Mouse (Mus musculus) liver, postnatal 0 days (tissue): ENCODE data around the gene Fam20b. TPM values are rescaled to one million over a fixed set of nuclear protein-coding genes. Genes with fewer than 3 reads are reported as not detected.
"Not testable (repeated sequence)": the region's sequence is repeated elsewhere in the genome, so short reads cannot be mapped to it uniquely, and the experiment has no call there.

ENCODE experiments used
- ATAC-seq: fragments of 200-750 bp; cut with Nextera tagmentation; 2 replicates; pipeline ENCODE4 v1.8.0; 2017; ENCODE audit warnings: mild to moderate bottlenecking, moderate library complexity
- DNase-seq: peaks from one replicate; pipeline ENCODE4 v3.0.0-alpha.2; 2016
- H3K27ac ChIP-seq: fragments of 300-500 bp; sonication (generic); 2 replicates; pipeline ENCODE4 v1.5.1; 2014; ENCODE audit warnings: antibody characterized with exemption, moderate library complexity, mild to moderate bottlenecking, low read depth
- H3K27me3 ChIP-seq: fragments of 300-500 bp; sonication (generic); 2 replicates; pipeline ENCODE4 v1.6.1; 2014; ENCODE audit warnings: low read length, control low read depth, mixed read lengths; ENCODE audit not compliant: insufficient read depth
- H3K36me3 ChIP-seq: fragments of 300-500 bp; sonication (generic); replicated peaks from 2 replicates; pipeline ENCODE4 v1.6.1; 2014; ENCODE audit warnings: mild to moderate bottlenecking, control low read depth, low read length, moderate library complexity, mixed read lengths; ENCODE audit not compliant: insufficient read depth
- H3K4me1 ChIP-seq: fragments of 300-500 bp; sonication (generic); 2 replicates; pipeline ENCODE4 v1.6.1; 2014; ENCODE audit warnings: antibody characterized with exemption, mild to moderate bottlenecking, control low read depth; ENCODE audit not compliant: insufficient read depth
- H3K4me2 ChIP-seq: fragments of 300-500 bp; sonication (generic); 2 replicates; pipeline ENCODE4 v1.6.1; 2014; ENCODE audit warnings: low read depth, mild to moderate bottlenecking, low read length, moderate library complexity, mixed read lengths
- H3K4me3 ChIP-seq: fragments of 300-500 bp; sonication (generic); 2 replicates; pipeline ENCODE4 v1.5.1; 2014; ENCODE audit warnings: low read depth, low read length
- H3K9ac ChIP-seq: fragments of 300-500 bp; sonication (generic); replicated peaks from 2 replicates; pipeline ENCODE4 v1.6.1; 2014; ENCODE audit warnings: mild to moderate bottlenecking, moderate library complexity
- H3K9me3 ChIP-seq: fragments of 300-500 bp; sonication (generic); 2 replicates; pipeline ENCODE4 v1.6.1; 2016; ENCODE audit warnings: mild to moderate bottlenecking, control low read depth, low read length, mixed read lengths
- CTCF ChIP-seq: sonication (generic); IDR thresholded peaks from 2 replicates; pipeline ENCODE4 v1.5.1; 2016; ENCODE audit warnings: antibody characterized with exemption, low read depth
- EP300 ChIP-seq: IDR thresholded peaks from 2 replicates; pipeline ENCODE4 v1.6.1; 2016; ENCODE audit warnings: antibody characterized with exemption, low read depth, mild to moderate bottlenecking
- WGBS: fragments of 180-500 bp; shearing (Covaris S2); extraction: QIAGEN DNeasy Blood & Tissue Kit; methylation state at CpG from one replicate; pipeline ENCODE4 v1.1.7; 2014; ENCODE audit not compliant: insufficient replicate concordance; 5-methylcytosine and 5-hydroxymethylcytosine counted together
- polyA plus RNA-seq: library from polyadenylated mRNA; unstranded; fragments of >200 nt; fragmentation: Nextera tagmentation; extraction: Ambion mirVana; gene quantifications from 2 replicates; pipeline ENCODE4 v1.2.1, GENCODE M21; 2015

Gene Fam20b
- polyA plus RNA-seq, 1 experiment from 2014 or later, result 6.0 TPM

- ATAC-seq (no peak), DNase-seq (no peak)
- H3K4me3 ChIP-seq, result no peak overlapping the region
- WGBS, result 51% methylated on average over 5 of the region's 5 CpGs
- no peaks in the 10 kb centered on the region for H3K27me3 ChIP-seq
- TF ChIP-seq EP300 (no peak), CTCF (no peak)
- no peaks in the 10 kb centered on the region for H3K9me3 ChIP-seq
- no peak overlapping the region for H3K4me2 ChIP-seq
- no peak overlapping the region for H3K27ac ChIP-seq
- H3K9ac ChIP-seq, result no peak overlapping the region
- 0 out of 2 replicates have a peak, but pooled peaks cover 2% of the 10 kb centered on the region for H3K4me1 ChIP-seq
- H3K36me3 ChIP-seq, result peaks cover 5% of the 10 kb centered on the region; the same call in 1 of the 2 replicates
These were observed 50.3 kb downstream of the Fam20b start for GRCm38 (mm10) chr1:156668602-156669001.

GRCm38 (mm10) chr1:156667141-156667926 lies 51.6 kb downstream of the Fam20b start:
- Histone ChIP-seq H3K9ac (no peak overlapping the region), H3K27me3 (no peaks in the 10 kb centered on the region), H3K36me3 (peaks cover 5% of the 10 kb centered on the region; the same call in 1 of the 2 replicates), H3K9me3 (no peaks in the 10 kb centered on the region), H3K4me1 (no peaks in the 10 kb centered on the region), H3K27ac (no peak overlapping the region), H3K4me3 (no peak overlapping the region), H3K4me2 (no peak overlapping the region)
- DNase-seq, result no peak
- TF ChIP-seq CTCF, result no peak
- TF ChIP-seq EP300, result no peak
- 70% methylated on average over 23 of the region's 23 CpGs for WGBS
- ATAC-seq, result peak; percentile 54

GRCm38 (mm10) chr1:156665777-156666176 lies 53.1 kb downstream of the Fam20b start:
- Histone ChIP-seq H3K4me3 (no peak overlapping the region), H3K9ac (no peak overlapping the region), H3K9me3 (no peaks in the 10 kb centered on the region), H3K4me1 (peaks cover 5% of the 10 kb centered on the region; the same call in 1 of the 2 replicates), H3K27ac (no peak overlapping the region), H3K27me3 (no peaks in the 10 kb centered on the region), H3K36me3 (peaks cover 5% of the 10 kb centered on the region; the same call in 1 of the 2 replicates), H3K4me2 (no peak overlapping the region)
- ATAC-seq, result no peak
- WGBS, result 81% methylated on average over 8 of the region's 8 CpGs
- TF ChIP-seq CTCF (no peak), EP300 (no peak)
- DNase-seq, result no peak

- not testable (repeated sequence) for H3K27me3 ChIP-seq, H3K9me3 ChIP-seq, H3K9ac ChIP-seq, H3K4me3 ChIP-seq, ATAC-seq, DNase-seq, H3K36me3 ChIP-seq, H3K27ac ChIP-seq
- Histone ChIP-seq H3K4me2 (peak overlapping the region; percentile 40; the same call in 1 of the 2 replicates), H3K4me1 (peaks cover 17% of the 10 kb centered on the region)
- WGBS, result 63% methylated on average over 19 of the region's 21 CpGs
These were observed 58.1 kb downstream of the Fam20b start for GRCm38 (mm10) chr1:156660660-156661236.

GRCm38 (mm10) chr1:156659906-156660659 lies 58.8 kb downstream of the Fam20b start:
- no peaks in the 10 kb centered on the region for H3K27me3 ChIP-seq
- no peak overlapping the region for H3K9ac ChIP-seq
- peak; percentile 76 for ATAC-seq
- H3K9me3 ChIP-seq, result no peaks in the 10 kb centered on the region
- H3K27ac ChIP-seq, result peak overlapping the region; percentile 80
- peaks cover 9% of the 10 kb centered on the region; the same call in 1 of the 2 replicates for H3K36me3 ChIP-seq
- H3K4me3 ChIP-seq, result no peak overlapping the region
- peaks cover 17% of the 10 kb centered on the region for H3K4me1 ChIP-seq
- DNase-seq, result peak; percentile 69
- peak overlapping the region; percentile 40 for H3K4me2 ChIP-seq
- 58% methylated on average over 13 of the region's 13 CpGs for WGBS
- TF ChIP-seq CTCF (no peak), EP300 (peak; percentile 91)

- H3K9me3 ChIP-seq, result no peaks in the 10 kb centered on the region
- 63% methylated on average over 5 of the region's 5 CpGs for WGBS
- H3K4me2 ChIP-seq, result no peak overlapping the region
- H3K4me3 ChIP-seq, result no peak overlapping the region
- peak overlapping the region; percentile 84 for H3K27ac ChIP-seq
- ATAC-seq, result peak; percentile 63
- TF ChIP-seq CTCF (no peak), EP300 (peak; percentile 73; the same call in 1 of the 2 replicates)
- DNase-seq, result peak; percentile 61
- H3K36me3 ChIP-seq, result peaks cover 10% of the 10 kb centered on the region; the same call in 1 of the 2 replicates
- peaks cover 17% of the 10 kb centered on the region for H3K4me1 ChIP-seq
- no peak overlapping the region for H3K9ac ChIP-seq
- H3K27me3 ChIP-seq, result no peaks in the 10 kb centered on the region
These were observed 60.2 kb downstream of the Fam20b start for GRCm38 (mm10) chr1:156658676-156659075.
